Mouse (Mus musculus) layer of hippocampus, adult 11-12 months (tissue): Measurements from ENCODE around the gene Nxf1.

Experiments used
- DNase-seq: peaks from one replicate; pipeline ENCODE4 v3.0.0; 2022; ENCODE audit warnings: low spot score

The Nxf1 gene

DNA sequence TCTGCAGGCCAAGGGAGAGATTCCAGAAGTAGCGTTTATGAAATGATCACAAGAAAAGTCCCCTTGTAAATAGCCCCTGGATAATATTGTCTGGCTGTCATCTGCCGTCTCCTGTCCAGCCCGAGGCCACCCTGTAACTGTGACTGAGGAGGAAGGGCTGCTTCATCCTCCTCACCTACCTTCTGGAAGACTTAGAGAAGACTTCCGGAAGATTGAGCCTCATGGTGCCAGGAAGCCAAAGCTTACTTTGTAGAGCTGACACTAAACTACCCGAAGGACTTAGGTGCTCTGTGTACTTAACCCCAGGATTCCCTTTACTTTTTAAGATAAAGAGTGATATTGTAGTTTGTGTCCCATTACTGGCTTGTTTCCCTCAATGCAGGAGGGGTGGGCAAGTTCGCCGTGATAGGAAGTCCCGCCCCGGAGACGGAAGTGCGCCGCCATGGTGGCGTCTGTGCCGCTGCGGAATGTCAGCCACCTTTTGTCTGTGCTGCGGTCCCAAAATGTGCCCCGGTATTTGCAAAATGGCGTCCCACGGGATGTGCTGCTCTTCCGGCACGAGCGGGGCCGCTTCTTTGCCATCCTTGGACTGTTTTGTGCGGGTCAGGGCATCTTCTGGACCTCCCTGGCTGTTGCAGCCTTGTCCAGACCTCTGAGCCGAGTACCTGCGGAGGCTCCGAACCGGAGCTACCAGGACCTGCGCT lies 13.8 kb downstream of the Nxf1 start, which contains the start of gene Tmem223:
Tmem223 (plus strand) TSS at position 430 of the 704 bp plus-strand sequence.
- DNase-seq, result peak; percentile 82

DNA sequence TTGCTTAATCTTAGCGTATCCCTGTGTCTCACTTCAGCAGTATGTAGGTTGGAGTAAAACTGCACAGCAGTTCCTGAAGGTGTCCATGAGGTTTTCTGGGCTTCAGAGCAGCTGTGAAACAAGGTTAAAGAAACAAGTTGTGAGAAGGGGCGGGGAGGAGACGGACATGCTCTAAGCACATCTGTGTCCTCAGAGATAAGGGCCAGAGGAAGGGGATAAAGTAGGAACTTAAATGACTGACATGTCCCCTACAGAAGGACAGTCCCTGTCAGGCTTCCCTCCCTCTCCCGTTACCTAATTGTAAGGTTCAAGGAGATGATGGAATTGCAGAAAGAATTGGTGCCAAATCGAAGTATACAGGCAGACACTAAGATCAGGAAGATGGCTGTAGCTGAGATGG lies 16.1 kb downstream of the Nxf1 start:
- no peak for DNase-seq

DNA sequence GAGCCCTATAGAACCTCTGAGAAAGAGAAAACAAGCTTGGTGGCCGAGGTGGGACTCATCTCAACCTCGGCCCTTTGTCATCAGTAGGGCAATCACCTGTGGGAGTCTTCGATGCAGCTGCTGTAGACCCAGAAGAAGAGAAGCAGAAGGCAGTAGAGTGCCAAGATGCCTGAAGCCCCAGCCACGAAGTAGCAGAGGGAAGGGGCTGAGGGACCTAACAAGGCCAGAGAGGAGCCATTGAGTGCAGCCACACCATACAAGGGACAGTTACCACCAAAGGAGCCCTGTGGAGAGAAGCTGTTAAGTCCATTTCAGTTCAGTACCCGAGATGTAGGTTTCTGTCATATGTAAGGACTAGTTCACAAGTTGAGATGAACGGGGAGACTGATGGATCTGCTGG lies 16.5 kb downstream of the Nxf1 start:
- no peak for DNase-seq

DNA sequence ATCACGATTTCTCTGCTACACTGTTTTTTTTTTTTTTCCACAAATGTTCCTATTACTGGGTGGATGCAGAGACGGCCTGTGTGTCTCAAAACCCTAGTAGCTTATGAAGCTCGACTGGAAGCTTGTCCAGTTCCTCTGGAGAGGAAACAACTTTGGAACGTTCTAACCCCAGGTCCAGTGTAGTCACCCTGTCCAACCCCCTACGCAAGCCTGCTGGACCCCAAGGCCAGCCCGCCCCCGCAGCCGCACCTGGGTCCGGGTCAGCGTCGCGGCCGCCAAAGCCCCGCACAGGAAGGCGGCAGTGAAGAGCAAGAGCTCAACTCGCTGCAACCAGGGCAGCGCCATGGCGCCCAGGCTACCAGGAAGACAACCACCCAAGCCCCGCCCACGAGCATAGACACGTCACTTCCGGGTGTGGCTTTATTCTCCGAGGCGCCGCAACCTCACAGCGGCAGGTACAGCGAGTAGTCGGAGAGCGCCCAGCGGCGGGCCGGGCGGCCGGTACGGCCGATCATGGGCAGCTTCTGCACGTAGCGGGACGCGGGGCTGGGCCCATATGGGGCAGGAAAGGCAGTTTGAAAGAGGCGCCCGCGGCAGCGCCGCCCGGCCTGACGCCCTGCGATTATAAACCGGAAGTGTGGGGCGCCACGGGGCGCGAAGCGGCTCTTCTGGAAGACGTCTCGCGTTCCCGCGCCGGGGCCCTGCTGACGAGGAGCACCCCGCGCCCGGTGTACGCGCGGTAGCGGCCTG lies 17.4 kb downstream of the Nxf1 start, which contains the start of gene Tmem179b:
Tmem179b (minus strand) TSS at position 382 of the 750 bp plus-strand sequence.
- peak; percentile 97 for DNase-seq

DNA sequence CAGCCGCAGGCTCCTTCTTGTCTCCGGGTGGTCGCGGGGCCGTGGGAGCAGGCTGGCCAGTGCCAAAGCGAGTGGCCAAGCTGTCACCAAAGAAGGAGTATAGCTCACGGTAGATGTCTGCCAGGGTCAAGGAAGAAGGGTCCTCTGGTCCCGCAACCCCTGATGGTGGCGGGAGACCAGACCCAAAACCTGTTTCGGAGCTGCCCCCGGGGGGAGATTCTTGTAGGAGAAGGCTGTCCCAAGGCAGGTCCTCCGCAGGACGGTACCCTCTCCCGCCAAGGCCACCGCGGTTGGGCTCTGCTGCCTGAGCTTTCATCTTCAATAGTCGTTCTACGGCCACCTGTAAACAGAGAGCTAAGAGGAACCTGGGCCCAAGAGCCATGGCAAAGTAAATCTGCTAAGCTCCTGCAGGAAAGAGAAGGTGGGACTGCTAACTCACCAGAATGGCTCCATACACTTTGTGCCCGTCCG lies 18.1 kb downstream of the Nxf1 start:
- no peak for DNase-seq

DNA sequence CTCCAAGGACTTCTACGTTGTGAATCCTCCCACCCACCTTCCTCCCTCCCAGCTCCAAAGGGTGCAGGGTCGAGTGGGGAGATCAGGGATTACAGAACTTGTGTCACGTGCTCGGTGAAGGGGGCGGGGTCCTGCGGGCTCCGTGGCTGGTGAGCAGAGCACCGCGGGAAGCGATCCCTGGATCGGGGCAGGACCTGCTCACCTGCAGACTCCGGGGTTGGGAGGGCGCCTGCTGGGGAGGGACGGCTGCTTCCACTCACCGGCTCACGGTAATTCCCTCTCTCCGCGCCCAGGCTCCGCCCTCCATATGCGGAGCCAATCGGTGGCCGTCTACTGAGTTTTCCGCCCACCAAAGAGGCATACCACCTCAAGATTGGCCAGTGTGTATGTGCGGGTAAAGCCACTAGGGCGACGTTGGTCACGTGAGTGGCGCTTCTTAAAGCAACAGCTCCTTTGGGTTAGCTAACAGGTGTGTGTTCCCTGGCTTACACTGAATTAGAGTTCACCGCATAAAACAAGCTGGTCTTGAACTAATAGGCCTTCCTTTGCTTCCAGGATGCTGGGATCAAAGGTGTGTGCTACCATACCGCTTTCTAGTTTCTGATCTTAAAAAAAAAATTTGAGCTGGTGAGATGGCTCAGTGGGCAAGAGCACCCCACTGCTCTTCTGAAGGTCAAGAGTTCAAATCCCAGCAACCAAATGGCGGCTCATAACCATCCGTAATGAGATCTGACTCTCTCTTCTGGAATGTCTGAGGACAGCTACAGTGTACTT lies 29.3 kb downstream of the Nxf1 start, which contains the start of gene Taf6l:
Taf6l (minus strand) TSS at position 410 of the 774 bp plus-strand sequence.
- peak; percentile 95 for DNase-seq

DNA sequence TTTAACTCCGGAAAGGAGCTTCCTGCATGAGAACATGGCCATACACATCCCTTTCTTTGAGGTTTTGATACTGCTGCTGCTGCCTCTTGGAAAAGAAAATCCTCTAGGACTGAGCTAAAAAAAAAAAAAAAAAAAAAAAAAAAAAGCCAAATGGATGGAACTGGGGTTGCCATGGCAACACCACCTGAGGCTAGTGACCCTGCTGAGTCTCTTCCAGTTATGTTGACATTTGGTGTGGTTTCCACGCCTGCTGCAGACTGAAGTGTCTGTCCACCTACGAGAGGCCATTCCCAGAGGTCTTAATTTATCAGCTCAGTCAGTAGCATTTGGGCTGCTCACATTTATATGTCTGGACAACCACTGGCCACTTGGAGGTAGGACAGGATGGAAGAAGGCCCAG lies 31.6 kb downstream of the Nxf1 start:
- no peak for DNase-seq

DNA sequence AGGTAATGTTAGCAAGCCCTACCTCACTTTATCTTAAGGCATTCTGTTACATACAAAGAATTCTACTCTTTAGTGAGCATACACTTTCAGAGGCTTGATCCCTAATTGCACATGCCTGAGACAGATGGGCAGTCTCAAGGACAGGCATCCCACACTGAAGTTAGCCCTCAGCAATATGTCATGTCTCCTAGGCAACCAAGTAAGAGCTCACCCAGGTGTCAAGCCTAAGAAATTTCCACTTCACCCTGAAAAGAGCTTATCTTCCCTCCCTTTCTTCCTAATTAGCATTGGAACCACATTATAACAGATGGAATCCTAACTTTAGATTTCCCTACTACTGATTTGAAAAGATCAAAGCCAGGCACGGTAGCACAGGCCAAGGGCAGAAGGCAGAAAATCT lies 32.3 kb downstream of the Nxf1 start:
- no peak for DNase-seq

DNA sequence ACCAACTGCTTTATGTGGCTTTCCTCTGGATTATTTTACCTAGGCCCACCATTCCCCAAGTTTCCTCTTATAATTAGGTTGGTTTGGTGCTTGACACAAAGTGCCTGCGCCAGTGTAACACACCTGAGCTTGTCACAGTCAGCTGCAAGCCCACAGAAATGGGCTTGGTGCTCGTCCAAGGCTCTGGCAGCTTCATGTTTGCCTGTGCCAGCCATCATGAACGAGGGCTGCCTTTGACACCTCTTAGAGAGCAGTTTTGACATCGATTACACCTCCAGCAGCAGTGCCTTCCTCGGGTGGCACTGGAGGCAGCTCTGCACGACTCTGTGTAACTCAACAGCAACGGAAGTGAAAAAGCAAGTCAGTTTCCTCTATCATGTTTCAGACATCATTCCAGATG lies 33.3 kb downstream of the Nxf1 start:
- DNase-seq, result no peak

DNA sequence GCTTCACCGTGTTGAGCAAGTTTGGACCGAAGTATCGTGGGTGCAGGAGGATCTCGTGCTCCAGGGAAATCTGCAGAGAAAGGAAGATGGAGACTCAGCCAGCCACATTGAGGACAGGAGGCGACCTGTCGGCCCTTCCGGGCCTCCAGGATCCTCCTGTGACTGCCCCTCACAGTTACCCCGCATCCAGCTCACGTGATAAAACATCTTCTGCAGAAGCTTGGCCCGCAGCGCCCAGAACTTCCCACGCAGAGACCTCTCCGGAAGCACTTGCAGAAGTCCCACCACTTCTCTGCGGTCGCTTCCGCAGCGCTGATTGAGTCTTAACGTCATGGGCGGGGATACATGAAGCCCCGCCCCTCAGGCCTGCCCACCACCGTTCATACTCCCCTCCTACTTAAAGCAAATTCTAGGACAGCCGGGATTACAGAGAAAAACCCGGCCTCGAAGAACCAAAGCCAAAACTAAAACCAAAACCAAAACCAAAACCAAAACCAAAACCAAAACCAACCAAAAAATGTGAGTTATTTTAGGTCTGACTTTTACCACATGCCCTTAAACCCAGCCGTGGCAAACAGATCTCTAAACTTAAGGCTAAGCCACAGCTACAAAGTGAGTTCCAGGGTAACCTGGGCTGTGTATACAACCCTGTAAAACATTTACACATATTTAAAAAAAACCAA lies 41.5 kb downstream of the Nxf1 start, which contains the start of gene Polr2g:
Polr2g (minus strand) TSS at position 314 of the 683 bp plus-strand sequence.
- DNase-seq, result peak; percentile 94

DNA sequence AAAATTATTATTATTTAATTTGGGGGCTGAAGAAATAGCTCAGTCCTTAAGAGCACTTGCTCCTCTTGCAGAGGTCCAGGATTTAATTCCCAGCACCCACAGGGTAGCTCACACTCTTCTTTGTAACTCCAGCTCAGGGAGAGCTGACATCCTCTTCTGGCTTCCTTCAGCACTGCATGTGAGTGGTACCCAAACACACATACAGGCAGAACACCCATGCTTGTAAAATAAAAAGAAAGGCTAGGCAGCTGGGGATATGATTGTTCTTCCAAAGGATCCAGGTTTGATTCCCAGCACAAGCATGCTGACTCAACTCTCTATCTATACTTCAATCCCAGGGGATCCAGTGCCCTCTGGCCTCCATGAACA lies 42.1 kb downstream of the Nxf1 start:
- DNase-seq, result no peak

DNA sequence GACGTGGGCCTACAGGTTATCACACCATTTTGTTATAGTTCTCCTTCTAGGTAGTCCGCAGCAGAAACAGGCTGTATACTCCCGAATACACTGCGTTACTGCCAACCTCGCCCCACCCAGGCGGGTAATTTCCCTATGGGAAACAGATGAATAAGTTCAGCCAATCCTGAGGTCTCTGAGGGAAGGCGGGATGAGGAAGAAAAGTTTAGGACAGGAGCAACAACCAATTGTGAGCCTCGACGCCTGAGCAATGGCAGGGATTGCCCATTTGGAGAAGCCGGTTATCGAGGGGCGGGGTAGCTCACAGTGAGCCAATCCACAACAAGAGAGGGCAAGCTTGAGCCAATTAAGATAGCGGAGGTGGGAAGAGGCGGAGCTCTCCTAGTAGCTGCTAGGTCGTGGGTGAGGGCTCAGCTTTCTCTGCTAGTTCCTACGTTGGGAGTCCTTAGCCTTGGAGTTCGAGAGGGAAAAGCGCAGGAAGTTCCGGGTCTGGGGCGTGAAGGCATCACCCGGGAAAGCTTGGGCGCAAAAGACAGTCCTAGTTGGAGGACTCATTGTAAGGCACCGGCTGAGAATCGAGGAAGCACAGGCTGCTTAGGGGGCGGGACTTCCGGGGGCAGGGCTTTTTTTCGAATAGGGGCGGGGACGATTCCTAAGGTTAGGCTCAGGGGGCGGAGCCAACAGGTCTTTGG lies 45.4 kb downstream of the Nxf1 start, which contains the start of gene Zbtb3:
Zbtb3 (plus strand) TSS at position 426 of the 692 bp plus-strand sequence.
- DNase-seq, result peak; percentile 97

DNA sequence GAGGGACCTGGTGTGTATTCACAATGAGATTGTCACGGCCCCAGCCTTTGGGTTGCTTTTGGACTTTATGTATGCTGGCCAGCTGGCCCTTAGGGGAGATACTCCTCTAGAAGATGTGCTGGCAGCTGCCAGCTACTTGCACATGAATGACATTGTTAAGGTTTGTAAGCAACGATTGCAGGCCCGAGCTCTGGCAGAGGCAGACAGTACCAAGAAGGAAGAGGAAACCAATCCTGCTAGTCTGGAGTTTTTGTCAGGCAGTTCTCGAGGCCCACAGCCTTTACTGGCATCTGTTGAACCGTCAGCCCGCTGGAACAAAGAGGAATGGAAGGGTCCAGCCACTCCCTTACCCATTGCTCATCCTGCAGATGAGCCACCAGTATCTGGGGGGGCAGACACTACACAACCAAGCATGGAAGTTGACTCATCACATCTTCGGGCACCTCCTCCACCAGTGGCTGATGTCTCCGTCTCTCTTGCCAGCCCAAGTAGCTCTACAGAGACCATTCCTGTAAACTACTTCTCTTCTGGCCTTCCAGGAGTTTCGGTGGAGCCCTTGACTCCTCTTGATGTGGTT lies 46.4 kb downstream of the Nxf1 start:
- no peak for DNase-seq

DNA sequence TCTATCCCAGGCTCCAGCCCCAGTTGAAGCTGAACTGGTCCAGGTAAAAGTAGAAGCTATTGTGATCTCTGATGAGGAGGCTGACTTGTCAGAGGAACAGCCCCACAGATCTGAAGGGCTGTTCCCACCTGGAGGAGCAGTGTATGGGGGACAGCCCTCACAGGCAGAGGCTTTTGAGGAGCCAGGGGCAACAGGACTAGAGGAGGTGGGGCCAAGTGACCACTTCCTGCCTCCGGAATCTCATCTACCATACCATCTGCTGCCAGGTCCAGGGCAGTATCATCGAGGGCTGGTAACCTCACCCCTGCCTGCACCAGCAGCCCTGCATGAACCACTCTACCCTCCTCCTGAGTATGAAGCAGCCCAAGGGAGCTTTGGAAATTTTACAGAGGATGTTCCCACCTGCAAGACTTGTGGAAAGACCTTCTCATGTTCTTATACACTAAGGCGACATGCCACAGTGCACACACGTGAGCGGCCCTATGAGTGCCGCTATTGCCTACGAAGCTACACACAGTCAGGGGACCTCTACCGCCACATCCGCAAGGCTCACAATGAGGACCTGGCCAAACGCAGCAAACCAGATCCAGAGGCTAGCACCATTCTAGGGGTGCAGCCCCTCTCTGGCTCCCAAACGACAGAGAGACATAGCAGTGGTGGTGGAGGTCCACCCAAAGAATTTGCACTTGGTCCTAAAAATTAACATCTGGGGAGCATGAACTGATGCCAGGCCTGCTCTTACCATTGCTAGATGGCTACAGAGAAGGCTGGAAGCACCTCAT lies 47.2 kb downstream of the Nxf1 start:
- no peak for DNase-seq

DNA sequence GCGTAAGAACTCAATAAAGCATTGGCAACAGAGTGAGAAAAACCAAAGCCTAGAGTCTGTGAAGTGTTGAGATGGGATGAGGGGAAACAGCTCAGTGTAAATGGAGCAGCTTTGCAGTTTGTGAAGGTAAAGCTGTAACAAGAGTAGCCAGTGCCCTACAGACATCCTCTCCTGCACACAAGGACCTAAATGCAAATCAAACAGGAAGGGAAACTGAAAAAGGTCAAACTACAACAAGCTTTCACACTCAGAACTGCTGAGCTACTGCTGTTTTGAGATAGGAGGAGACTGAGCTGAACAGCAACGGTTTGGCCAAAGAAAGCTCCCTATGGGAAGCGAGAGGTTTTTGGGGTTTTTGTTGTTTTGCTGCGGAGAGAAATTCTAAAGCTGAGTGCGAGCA lies 49.9 kb downstream of the Nxf1 start:
- DNase-seq, result no peak

DNA sequence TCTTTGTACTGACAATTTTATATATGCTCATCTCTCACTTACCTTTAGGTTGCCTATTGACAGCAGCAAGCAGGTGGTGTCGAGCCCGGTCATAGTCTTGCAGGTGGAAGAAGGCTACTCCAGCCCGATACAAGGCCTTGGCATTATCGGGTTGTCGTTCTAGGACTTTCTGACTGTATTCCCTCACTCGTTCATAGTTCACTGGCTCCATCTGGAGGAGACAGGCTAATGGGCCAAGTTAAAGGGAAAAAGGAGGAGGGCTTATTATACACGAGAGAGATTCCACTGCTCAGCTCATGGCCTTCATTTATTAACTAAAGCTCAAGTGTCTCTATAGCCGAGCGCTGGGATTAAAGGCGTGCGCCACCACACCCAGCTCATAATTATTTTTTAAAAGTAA lies 58.9 kb downstream of the Nxf1 start:
- no peak for DNase-seq

DNA sequence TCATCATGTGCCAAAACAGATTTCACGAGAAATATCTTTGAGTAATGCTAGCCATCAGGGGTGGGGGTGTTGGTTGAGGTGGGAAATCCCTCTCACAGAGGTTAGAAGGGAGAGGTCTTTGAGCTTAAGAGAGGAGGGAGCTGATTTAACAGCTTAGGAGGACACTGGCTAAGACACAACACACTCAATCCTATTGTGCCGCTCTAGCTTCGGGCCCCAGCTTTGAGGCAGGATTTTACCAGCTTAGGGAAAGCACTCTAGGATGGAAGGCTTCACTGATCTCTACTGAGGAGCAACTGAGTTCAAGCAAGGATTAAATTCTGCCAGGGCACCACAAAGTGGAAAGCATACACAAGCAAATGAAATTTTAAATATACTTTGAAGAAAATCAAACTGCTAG lies 60.1 kb downstream of the Nxf1 start:
- no peak for DNase-seq

DNA sequence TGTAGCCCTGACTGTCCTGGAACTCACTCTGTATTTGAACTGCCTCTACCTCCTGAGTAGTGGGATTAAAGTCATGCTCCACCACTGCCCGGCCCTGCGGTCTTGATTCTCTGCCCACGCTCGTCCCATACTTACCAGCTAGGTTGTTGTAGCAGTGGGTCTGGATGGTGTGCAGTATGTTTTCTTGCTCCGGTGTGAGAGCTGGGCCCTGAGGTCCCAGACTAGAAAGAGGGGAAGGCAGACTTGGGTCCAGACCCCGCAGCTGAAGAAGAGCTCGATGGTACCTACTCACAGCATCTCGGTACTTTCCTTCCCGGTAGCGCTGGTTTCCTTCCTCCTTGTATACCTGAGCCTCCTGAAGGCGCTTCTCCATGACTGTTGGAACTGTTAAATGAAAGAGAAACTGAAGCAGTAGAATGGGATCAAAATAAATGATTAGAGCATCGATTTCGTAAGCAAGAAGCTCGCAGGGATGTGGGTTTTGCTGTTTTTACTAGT lies 61.5 kb downstream of the Nxf1 start:
- DNase-seq, result no peak

DNA sequence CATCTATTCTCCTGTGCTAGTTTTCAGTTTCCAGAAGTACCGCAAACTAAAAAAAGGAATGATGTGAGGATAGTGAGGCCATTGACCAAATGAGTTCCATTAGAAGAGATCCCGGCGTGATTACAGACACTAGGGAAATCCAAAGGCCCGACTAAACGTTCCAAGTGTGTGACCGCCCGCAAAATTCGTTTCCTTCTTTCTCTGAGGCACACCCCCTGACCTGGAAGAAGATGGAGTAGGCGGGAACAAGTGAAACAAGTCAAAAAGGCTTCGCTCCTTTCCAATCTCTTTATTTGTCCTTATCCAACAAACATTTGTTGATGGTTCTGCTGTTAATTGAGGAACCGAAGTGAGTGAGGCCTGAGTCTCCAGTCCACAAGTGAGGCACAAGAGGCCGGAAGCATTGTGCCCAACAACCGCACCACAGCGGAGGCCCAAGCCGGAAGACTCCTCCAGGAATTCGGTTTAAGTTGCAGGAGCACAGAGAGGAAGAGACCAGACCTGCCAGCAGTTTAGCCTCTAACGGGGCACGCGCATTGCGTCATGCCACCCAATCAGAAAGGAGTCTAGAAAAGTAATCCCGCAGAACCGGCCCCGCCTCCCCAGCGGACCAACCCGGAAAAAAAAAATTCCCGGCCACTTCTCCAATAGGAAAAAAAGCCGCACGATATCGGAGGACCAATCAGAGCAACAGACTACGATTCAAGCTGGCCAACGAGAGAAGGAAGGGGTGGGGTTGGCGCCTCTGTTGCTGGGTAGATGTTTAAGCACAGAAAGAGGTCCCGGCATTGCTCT lies 62.1 kb downstream of the Nxf1 start, which contains the start of gene Ttc9c:
Ttc9c (minus strand) TSS at position 533 of the 795 bp plus-strand sequence.
- peak; percentile 98 for DNase-seq
